Mouse (Mus musculus): ENCODE results near the gene Wnt10a.
A peak's percentile ranks its signal among the peaks of the same experiment; 100 is the strongest.
"Not testable (repeated sequence)": the region's sequence is repeated elsewhere in the genome, so short reads cannot be mapped to it uniquely, and the experiment has no call there.

Wnt10a gene

GRCm38 (mm10) chr1:74787846-74788245 is 3.5 kb upstream of the Wnt10a start:
- peak; percentile 75 for DNase-seq

- DNase-seq, result no peak
Measured at GRCm38 (mm10) chr1:74788603-74789176, 2.6 kb upstream of the Wnt10a start.

GRCm38 (mm10) chr1:74790095-74790494 is 1.2 kb upstream of the Wnt10a start:
- DNase-seq, result no peak

- no peak for DNase-seq
Measured at GRCm38 (mm10) chr1:74792831-74793660, 1.7 kb downstream of the Wnt10a start.

- DNase-seq, result no peak
Measured at GRCm38 (mm10) chr1:74794487-74795144, 3.3 kb downstream of the Wnt10a start.

- no peak for DNase-seq
Measured at GRCm38 (mm10) chr1:74795145-74795529, 3.8 kb downstream of the Wnt10a start.

GRCm38 (mm10) chr1:74797459-74797858 is 6.1 kb downstream of the Wnt10a start:
- peak; percentile 66 for DNase-seq

- no peak for DNase-seq
Measured at GRCm38 (mm10) chr1:74800424-74800888, 9.1 kb downstream of the Wnt10a start.

GRCm38 (mm10) chr1:74801631-74802140 is 10.4 kb downstream of the Wnt10a start:
- no peak for DNase-seq

- DNase-seq, result peak; percentile 47
Measured at GRCm38 (mm10) chr1:74802795-74803656, 11.7 kb downstream of the Wnt10a start.

- DNase-seq, result no peak
Measured at GRCm38 (mm10) chr1:74804211-74804870, 13.0 kb downstream of the Wnt10a start.

- DNase-seq, result no peak
Measured at GRCm38 (mm10) chr1:74805340-74805835, 14.1 kb downstream of the Wnt10a start.

- DNase-seq, result no peak
Measured at GRCm38 (mm10) chr1:74805843-74806242, 14.5 kb downstream of the Wnt10a start.

GRCm38 (mm10) chr1:74806360-74807311 is 15.3 kb downstream of the Wnt10a start:
- DNase-seq, result peak; percentile 55

- DNase-seq, result no peak
Measured at GRCm38 (mm10) chr1:74807551-74808071, 16.3 kb downstream of the Wnt10a start.

GRCm38 (mm10) chr1:74808078-74808477 is 16.8 kb downstream of the Wnt10a start:
- DNase-seq, result peak; percentile 86

GRCm38 (mm10) chr1:74809007-74809406 is 17.7 kb downstream of the Wnt10a start:
- DNase-seq, result no peak

- DNase-seq, result no peak
Measured at GRCm38 (mm10) chr1:74814931-74815647, 23.8 kb downstream of the Wnt10a start.

- DNase-seq, result not testable (repeated sequence)
Measured at GRCm38 (mm10) chr1:74815965-74816364, 24.6 kb downstream of the Wnt10a start.
